In genomic region chr11:96314671-96315343, GRCm38 (mm10) we compare ENCODE assay signal across 8 mouse cellular contexts. TPM values are rescaled to one million over a fixed set of nuclear protein-coding genes. Genes with fewer than 3 reads are reported as not detected.
DNase-seq lines count a peak whose midpoint lies in the region; ATAC-seq and TF ChIP-seq lines count a peak whose summit lies in the region.

No protein-coding gene starts in this region.

- ATAC-seq in hematopoietic stem cell, adult 5-6 weeks (replicated peaks in 1 of 2; ENCODE audit: insufficient read depth in 1 of 2, low FRiP score in 2 of 2, low TSS enrichment in 1 of 2, low read depth in 1 of 2, poor library complexity in 2 of 2, severe bottlenecking in 2 of 2), result peak; percentile 14 to 30; a peak in 1 of 4 replicates
- peak; percentile 32 for ATAC-seq in megakaryocyte-erythroid progenitor cell, adult 5-6 weeks (replicated peaks; ENCODE audit: low FRiP score, low TSS enrichment, poor library complexity, severe bottlenecking)
- no peak for ATAC-seq in midbrain, postnatal 0 days (ENCODE audit: low FRiP score)

- no peak overlapping the region for H3K4me3 ChIP-seq in midbrain, postnatal 0 days (ENCODE audit: low read depth, low read length)

- no peak overlapping the region for H3K4me2 ChIP-seq in midbrain, postnatal 0 days (ENCODE audit: low read depth, low read length, poor library complexity, severe bottlenecking)

- peak; percentile 66 to 75 for DNase-seq in adrenal gland, adult 18-20 months (ENCODE audit: low spot score in 2 of 2)
- no peak for DNase-seq in adrenal gland, adult 8-10 months
- peak; percentile 73 to 83 for DNase-seq in kidney, postnatal 36 days
- no peak for DNase-seq in cerebellum, adult 8-10 months
- DNase-seq in midbrain, postnatal 0 days (ENCODE audit: low spot score), result no peak
- no peak for DNase-seq in frontal cortex, postnatal 25 days (ENCODE audit: low spot score in 2 of 2)

- no peaks in the 10 kb centered on the region for H3K9me3 ChIP-seq in midbrain, postnatal 0 days (ENCODE audit: low read length)

- H3K4me1 ChIP-seq in midbrain, postnatal 0 days (ENCODE audit: insufficient read depth, low read length), result no peaks in the 10 kb centered on the region

- TF ChIP-seq CTCF in midbrain, postnatal 0 days (IDR thresholded peaks at IDR 0.05), result no peak

- H3K36me3 ChIP-seq in midbrain, postnatal 0 days (ENCODE audit: insufficient read depth, low read length), result no peaks in the 10 kb centered on the region

- H3K27ac ChIP-seq in midbrain, postnatal 0 days (ENCODE audit: low read depth, low read length), result no peak overlapping the region

- WGBS in midbrain, postnatal 0 days, result under 1% methylated on average over 34 of the region's 34 CpGs

- H3K27me3 ChIP-seq in midbrain, postnatal 0 days (ENCODE audit: insufficient read depth, low read length), result peaks cover 93% of the 10 kb centered on the region

- H3K9ac ChIP-seq in midbrain, postnatal 0 days (replicated peaks; ENCODE audit: low read length, poor library complexity, severe bottlenecking), result no peak overlapping the region

RNA-seq across cellular contexts. Expression of gene Hoxb4, which starts 3.3 kb away (rescaled TPM):
- total RNA-seq in adrenal gland, adult 18-20 months (2021), result 10 to 100 TPM; 16.3 to 22.1 TPM
- total RNA-seq in adrenal gland, adult 8-10 months (2022), result 10 to 100 TPM; 19.9 to 45.3 (median 27.0) TPM
- 2.4 and 4.0 TPM in 2 replicates for total RNA-seq in hematopoietic stem cell, adult 5-6 weeks (2017)
- 0.12 and 0.66 TPM in 2 replicates for total RNA-seq in megakaryocyte-erythroid progenitor cell, adult 5-6 weeks (2014; fragmentation: Nextera tagmentation)
- total RNA-seq in megakaryocyte-erythroid progenitor cell, adult 5-6 weeks (2017), result 0.70 and 1.9 TPM in 2 replicates
- total RNA-seq in midbrain, postnatal 0 days (2014; rRNA removed), result 0.09 and 0.66 TPM in 2 replicates
- polyA plus RNA-seq in midbrain, postnatal 0 days (2015; fragmentation: Nextera tagmentation; extraction: Ambion mirVana), result not detected in 2 replicates

RNA-seq across cellular contexts. Expression of gene Hoxb3, which starts 8.3 kb away (rescaled TPM):
- 10 to 100 TPM; 17.2 to 20.7 TPM for total RNA-seq in adrenal gland, adult 18-20 months (2021)
- 10 to 100 TPM; 19.4 to 61.4 (median 27.9) TPM for total RNA-seq in adrenal gland, adult 8-10 months (2022)
- total RNA-seq in hematopoietic stem cell, adult 5-6 weeks (2017), result 4.4 and 9.4 TPM in 2 replicates
- 0.28 and 0.79 TPM in 2 replicates for total RNA-seq in megakaryocyte-erythroid progenitor cell, adult 5-6 weeks (2014; fragmentation: Nextera tagmentation)
- total RNA-seq in megakaryocyte-erythroid progenitor cell, adult 5-6 weeks (2017), result not detected in 2 replicates
- total RNA-seq in midbrain, postnatal 0 days (2014; rRNA removed), result 0.94 and 9.2 TPM in 2 replicates
- polyA plus RNA-seq in midbrain, postnatal 0 days (2015; fragmentation: Nextera tagmentation; extraction: Ambion mirVana), result not detected in 2 replicates

RNA-seq across cellular contexts. Expression of gene Hoxb5, which starts 11.7 kb away (rescaled TPM):
- total RNA-seq in adrenal gland, adult 18-20 months (2021), result 10 to 100 TPM; 11.6 to 27.3 TPM
- total RNA-seq in adrenal gland, adult 8-10 months (2022), result 10 to 100 TPM; 25.2 to 38.3 (median 26.7) TPM
- 0.25 and 1.3 TPM in 2 replicates for total RNA-seq in hematopoietic stem cell, adult 5-6 weeks (2017)
- total RNA-seq in megakaryocyte-erythroid progenitor cell, adult 5-6 weeks (2014; fragmentation: Nextera tagmentation), result not detected in 2 replicates
- total RNA-seq in megakaryocyte-erythroid progenitor cell, adult 5-6 weeks (2017), result not detected in 2 replicates
- total RNA-seq in midbrain, postnatal 0 days (2014; rRNA removed), result 1.5 TPM in 1 of 2 replicates, not detected in the other
- polyA plus RNA-seq in midbrain, postnatal 0 days (2015; fragmentation: Nextera tagmentation; extraction: Ambion mirVana), result not detected in 2 replicates

RNA-seq across cellular contexts. Expression of gene Hoxb6, which starts 22.5 kb away (rescaled TPM):
- total RNA-seq in adrenal gland, adult 18-20 months (2021), result 10 to 100 TPM; 37.0 to 68.1 TPM
- 10 to 100 TPM; 56.4 to 77.8 (median 59.5) TPM for total RNA-seq in adrenal gland, adult 8-10 months (2022)
- total RNA-seq in hematopoietic stem cell, adult 5-6 weeks (2017), result 0.38 and 1.2 TPM in 2 replicates
- not detected in 2 replicates for total RNA-seq in megakaryocyte-erythroid progenitor cell, adult 5-6 weeks (2014; fragmentation: Nextera tagmentation)
- 0.72 TPM in 1 of 2 replicates, not detected in the other for total RNA-seq in megakaryocyte-erythroid progenitor cell, adult 5-6 weeks (2017)
- 0.22 TPM in 1 of 2 replicates, not detected in the other for total RNA-seq in midbrain, postnatal 0 days (2014; rRNA removed)
- not detected in 2 replicates for polyA plus RNA-seq in midbrain, postnatal 0 days (2015; fragmentation: Nextera tagmentation; extraction: Ambion mirVana)

RNA-seq across cellular contexts. Expression of gene Hoxb7, which starts 28.4 kb away (rescaled TPM):
- total RNA-seq in adrenal gland, adult 18-20 months (2021), result 10 to 100 TPM; 33.5 to 59.0 TPM
- total RNA-seq in adrenal gland, adult 8-10 months (2022), result 10 to 100 TPM; 44.6 to 62.9 (median 53.0) TPM
- total RNA-seq in hematopoietic stem cell, adult 5-6 weeks (2017), result not detected in 2 replicates
- not detected in 2 replicates for total RNA-seq in megakaryocyte-erythroid progenitor cell, adult 5-6 weeks (2014; fragmentation: Nextera tagmentation)
- not detected in 2 replicates for total RNA-seq in megakaryocyte-erythroid progenitor cell, adult 5-6 weeks (2017)
- total RNA-seq in midbrain, postnatal 0 days (2014; rRNA removed), result 0.19 TPM in 1 of 2 replicates, not detected in the other
- polyA plus RNA-seq in midbrain, postnatal 0 days (2015; fragmentation: Nextera tagmentation; extraction: Ambion mirVana), result not detected in 2 replicates

Comparison
In these comparisons a context has a peak if more than half of its experiments do, and no peak if none do; other contexts are left out.
1. DNase-seq: peak in adrenal gland, adult 18-20 months (2 of 2) and kidney, postnatal 36 days (2 of 2); none in adrenal gland, adult 8-10 months (single experiment), cerebellum, adult 8-10 months (single experiment), midbrain, postnatal 0 days (single experiment) and frontal cortex, postnatal 25 days (0 of 2).